Mouse (Mus musculus): ENCODE measurements around the gene Prkca.

GRCm38 (mm10) chr11:108277096-108277495 is 66.6 kb downstream of the Prkca start:
- TF ChIP-seq CTCF (IDR thresholded peaks at IDR 0.05; ENCODE audit: insufficient read depth, low read depth, low read length) (no peak), POLR2A (IDR thresholded peaks at IDR 0.05; ENCODE audit: insufficient read depth, low read depth, low read length) (no peak)

Measured in olfactory bulb, adult 2 months (tissue).